Mouse (Mus musculus) lung, adult 2 months (tissue): ENCODE data around the gene Arl3.

Experiments used
- CTCF ChIP-seq: fragments of 200-500 bp; IDR thresholded peaks from 2 replicates; pipeline ENCODE4 v1.5.1; 2011; ENCODE audit warnings: mild to moderate bottlenecking, low read length, control low read depth; ENCODE audit not compliant: insufficient read depth
- POLR2A ChIP-seq: fragments of 200-500 bp; IDR thresholded peaks from 2 replicates; pipeline ENCODE4 v1.6.1; 2011; ENCODE audit warnings: low read depth, mild to moderate bottlenecking, control low read depth, low read length, borderline replicate concordance; ENCODE audit errors: extremely low read depth

DNA sequence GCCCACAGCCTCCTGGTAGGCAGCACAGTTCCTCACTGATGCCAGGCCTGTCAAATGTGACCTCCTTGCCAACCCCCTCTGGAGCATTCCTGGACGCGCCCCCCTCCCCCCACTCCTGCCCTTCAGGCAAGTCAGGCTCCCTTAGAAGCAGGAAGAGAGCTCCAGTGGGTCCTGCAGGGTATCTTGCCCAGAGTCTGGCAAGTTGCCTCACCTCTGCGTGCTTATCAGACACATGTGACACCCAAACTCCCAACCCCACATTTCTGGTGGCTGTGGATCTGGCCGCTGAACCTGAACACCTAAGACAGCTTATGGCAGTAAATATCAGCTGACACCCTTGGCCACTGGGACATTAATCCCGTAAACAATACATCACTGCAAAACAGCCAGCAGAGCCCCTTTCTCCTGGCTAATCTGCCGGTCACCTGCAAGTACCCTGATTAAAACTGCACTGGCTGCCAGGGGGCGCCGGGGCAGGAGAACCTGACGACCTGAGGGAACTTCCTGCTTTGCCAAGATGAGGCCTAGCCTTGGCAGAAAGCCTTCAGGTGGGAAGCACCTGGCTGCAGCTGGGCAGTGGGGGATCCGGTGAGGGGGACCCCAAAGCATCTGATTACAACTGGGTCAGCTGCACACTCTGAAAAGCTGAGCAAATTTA, 40.8 kb downstream of the Arl3 start:
- TF ChIP-seq CTCF: no peak
- no peak for TF ChIP-seq POLR2A
